Mouse (Mus musculus): ENCODE data around the gene Nat8f1. TPM values are rescaled to one million over a fixed set of nuclear protein-coding genes. Genes with fewer than 3 reads are reported as not detected.

Nat8f1 gene
- polyA plus RNA-seq (2012; rRNA removed), result 6.7 and 7.7 TPM in 2 replicates

GRCm38 (mm10) chr6:85915539-85916513, at the start of gene Nat8f1:
Gene Nat8f1 (minus strand): TSS chr6:85915687.

DNA sequence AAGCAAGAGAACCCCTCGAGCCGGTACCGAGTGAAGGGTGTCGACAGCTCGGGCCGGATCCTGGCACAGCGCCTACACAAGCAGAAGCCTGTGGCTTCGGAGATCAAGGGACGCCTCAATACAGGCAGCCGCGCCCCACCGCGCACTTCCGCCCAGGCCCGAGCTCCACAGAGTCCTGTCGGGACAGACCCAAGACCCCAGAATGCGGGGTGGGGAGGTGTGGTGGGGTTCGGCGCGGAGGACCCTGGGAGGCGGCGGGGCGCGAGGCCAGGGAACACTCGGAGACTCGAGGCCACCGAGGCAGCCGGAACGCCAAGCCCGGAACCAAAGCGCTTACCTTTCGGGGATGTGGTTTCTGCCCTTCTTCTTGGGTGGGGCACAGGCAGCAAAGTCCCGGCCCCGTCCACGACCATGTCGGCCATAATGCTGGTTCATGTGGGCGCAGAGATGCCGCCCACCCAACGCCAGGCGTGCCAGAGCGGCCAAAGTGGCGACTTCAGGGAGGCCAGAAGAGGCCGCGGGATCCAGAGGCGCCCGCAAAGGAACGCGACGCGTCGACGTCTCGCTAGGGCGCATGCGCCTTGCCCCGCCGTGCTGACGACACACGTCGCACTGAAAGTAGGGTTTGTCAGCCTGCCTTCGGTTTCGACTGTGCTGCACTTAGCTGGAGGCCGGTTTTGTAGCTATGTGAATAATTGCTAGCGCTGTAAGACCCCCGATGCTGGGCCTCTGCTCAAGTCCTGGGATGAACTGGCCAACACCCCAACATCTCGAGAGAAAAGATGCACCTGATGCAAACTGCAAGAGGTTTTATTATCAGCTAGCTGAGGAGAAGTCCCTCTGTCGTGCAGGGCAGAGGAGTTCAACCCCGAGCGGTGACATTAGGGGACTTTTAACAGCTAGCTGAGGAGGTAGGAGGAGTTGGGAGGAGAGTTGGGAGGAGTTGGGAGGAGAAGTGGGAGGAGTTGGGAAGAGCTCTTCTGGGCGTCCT, 45.9 kb upstream of the Nat8f1 start, which contains the start of gene Dusp11:
Gene Dusp11, minus strand, starts transcription at position 567 of the 991 bp plus-strand sequence.

DNA sequence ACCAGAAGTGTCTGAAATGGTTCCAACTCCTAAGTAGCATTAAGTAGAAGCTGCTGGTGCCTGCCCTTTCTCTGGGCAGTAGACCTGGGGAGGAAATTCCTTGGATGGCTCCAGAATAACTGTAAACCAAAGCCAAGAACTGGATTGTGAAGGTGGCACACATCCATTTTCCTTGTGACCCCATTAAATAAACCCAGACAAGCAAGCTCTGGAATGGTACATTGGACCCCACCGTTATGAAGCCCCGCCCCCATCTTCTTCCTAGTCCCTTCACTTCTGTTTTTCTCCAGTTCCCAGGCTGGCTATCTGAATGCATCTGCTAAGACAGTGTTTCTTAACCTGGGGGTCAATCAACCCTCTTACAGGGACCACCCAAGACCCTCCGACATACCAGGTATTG, 3.9 kb downstream of the Nat8f1 start, which contains the start of gene Tprkb:
Gene Tprkb, plus strand, starts transcription at position 279 of the 400 bp plus-strand sequence.

DNA sequence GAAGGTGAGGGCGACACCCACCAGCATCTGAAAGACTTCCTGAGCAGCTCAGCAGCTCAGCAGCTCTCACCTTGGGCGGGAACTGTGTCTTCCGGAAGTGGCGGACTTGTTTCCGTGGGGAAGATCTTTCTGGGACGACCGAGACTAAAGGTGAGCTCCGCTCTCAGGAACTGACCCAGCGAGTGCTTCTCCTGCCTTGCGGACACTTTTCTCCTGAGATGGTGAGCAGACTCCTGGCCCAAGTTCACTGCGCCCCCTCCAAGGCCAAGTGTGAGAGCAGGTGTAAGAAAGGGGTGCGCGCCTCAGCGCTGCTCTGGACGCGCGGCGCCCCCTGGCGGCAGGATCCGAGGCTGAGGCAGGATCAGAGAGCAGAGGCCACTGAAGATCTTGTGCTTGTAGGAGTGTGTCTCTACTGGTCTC, 10.8 kb downstream of the Nat8f1 start, which contains the start of gene Nat8f4:
Gene Nat8f4, minus strand, starts transcription at position 243 of the 420 bp plus-strand sequence.

GRCm38 (mm10) chr6:85869006-85869405, 46.5 kb downstream of the Nat8f1 start, which contains the start of gene Nat8f2:
Gene Nat8f2 (minus strand): TSS chr6:85869158.

Other genes starting within 250 kb of the Nat8f1 start
- gene Nat8f7, start 202.5 kb downstream of the Nat8f1 start, polyA plus RNA-seq (2012; rRNA removed), result not detected in 2 replicates
- 0.02 TPM in 1 of 2 replicates, not detected in the other for gene Nat8f3, start 149.9 kb downstream of the Nat8f1 start, polyA plus RNA-seq (2012; rRNA removed)
- not detected in 2 replicates for gene Nat8f6, start 94.7 kb downstream of the Nat8f1 start, polyA plus RNA-seq (2012; rRNA removed)
- gene Nat8f5, start 94.7 kb downstream of the Nat8f1 start, polyA plus RNA-seq (2012; rRNA removed), result not detected in 2 replicates
- not detected in 2 replicates for gene Nat8, start 83.6 kb downstream of the Nat8f1 start, polyA plus RNA-seq (2012; rRNA removed)
- 0.01 TPM in 1 of 2 replicates, not detected in the other for gene Nat8f2, start 46.5 kb downstream of the Nat8f1 start, polyA plus RNA-seq (2012; rRNA removed)
- 3.1 and 3.8 TPM in 2 replicates for gene Nat8f4, start 10.8 kb downstream of the Nat8f1 start, polyA plus RNA-seq (2012; rRNA removed)
- gene Tprkb, start 3.8 kb downstream of the Nat8f1 start, polyA plus RNA-seq (2012; rRNA removed), result 20.8 and 25.0 TPM in 2 replicates
- gene Dusp11, start 46.0 kb upstream of the Nat8f1 start, polyA plus RNA-seq (2012; rRNA removed), result 59.7 and 98.9 TPM in 2 replicates
- gene Figla, start 100.5 kb upstream of the Nat8f1 start, polyA plus RNA-seq (2012; rRNA removed), result not detected in 2 replicates
- 57.8 and 84.9 TPM in 2 replicates for gene Add2, start 113.0 kb upstream of the Nat8f1 start, polyA plus RNA-seq (2012; rRNA removed)